Mouse (Mus musculus): ENCODE data around the gene Cdc6. TPM values are rescaled to one million over a fixed set of nuclear protein-coding genes. Genes with fewer than 3 reads are reported as not detected.

The Cdc6 gene
- polyA plus RNA-seq, 1 experiment, result 2.9 TPM

DNA sequence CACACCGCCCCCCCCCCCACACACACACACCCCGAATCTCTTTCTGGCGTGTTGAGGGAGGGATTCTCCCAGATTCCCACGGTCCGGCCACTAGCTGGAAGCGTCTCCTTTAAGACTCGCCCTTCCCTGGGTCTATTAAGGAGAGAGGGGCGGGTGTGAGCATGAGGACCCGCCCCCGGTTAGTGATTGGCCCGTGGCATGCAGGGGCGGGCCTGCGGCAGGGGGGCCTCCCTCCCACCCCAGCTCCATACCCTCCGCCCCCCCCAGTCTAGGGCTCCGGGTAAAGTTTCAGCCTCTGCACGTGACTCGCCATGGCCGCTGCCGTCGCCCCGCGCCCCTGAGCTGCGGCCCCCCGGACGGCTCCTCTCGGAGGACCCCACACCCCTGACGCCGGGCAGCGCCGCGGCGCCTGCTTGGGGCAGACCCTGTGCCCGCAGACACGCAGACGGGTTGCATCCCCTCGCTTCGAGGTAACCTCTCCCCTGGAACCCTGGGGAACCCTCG lies 29.9 kb downstream of the Cdc6 start:
- Histone ChIP-seq H3K36me3 (ENCODE audit: control insufficient read depth, insufficient read depth, low read length) (no peaks in the 10 kb centered on the region), H3K27ac (ENCODE audit: control insufficient read depth, insufficient read depth, low read depth, low read length) (peak overlapping the region; percentile 86), H3K27me3 (ENCODE audit: control insufficient read depth, insufficient read depth, low read length) (no peaks in the 10 kb centered on the region), H3K4me1 (ENCODE audit: control insufficient read depth, insufficient read depth, low read length) (peaks cover 58% of the 10 kb centered on the region), H3K4me3 (ENCODE audit: control insufficient read depth, low read depth, low read length) (peak overlapping the region; percentile 91)
- TF ChIP-seq CTCF (IDR thresholded peaks at IDR 0.05; ENCODE audit: control insufficient read depth, insufficient read depth, insufficient replicate concordance, low read depth, low read length) (no peak), POLR2A (IDR thresholded peaks at IDR 0.05; ENCODE audit: control insufficient read depth, low read depth, low read length) (0 out of 2 replicates have a peak, but pooled peaks have one; percentile 46)

DNA sequence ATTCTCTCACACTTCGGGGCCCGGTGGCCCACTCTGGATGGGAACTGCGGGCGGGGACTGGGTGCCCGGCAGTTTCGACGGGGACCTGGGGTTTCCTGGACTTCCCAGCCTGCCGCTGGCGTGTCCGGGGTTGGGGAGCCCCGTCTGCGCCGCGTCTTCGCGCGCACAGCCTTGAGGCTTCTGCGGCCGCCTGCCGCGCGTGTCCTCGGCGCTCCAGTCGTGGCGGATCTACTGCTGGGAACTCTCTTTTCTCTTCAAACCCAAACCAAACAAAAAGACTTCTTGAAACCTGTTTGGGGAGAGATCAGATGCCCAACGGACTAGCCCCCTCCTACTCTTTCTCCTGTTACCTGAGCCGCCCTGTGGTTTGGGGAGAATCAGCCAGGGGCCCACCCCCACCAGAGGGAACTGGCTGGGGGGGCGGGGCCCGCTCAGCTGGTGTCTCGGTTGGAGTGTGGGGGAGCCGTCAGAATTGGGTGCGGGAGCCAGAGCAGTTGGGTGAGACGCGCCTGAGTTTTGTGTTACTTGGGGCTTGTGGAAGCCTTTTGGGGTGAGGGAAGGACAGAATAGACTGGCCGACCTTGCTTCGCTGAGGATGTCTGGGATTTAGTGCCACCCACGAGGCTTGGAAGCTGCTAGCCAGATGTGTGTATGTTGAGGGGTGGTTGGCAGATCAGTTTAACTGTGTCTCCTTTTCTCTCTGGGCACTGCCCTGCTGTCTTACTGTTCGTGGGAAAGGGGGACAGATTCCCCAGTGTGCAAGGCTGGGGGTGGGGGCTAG lies 30.5 kb downstream of the Cdc6 start:
- Histone ChIP-seq H3K27me3 (ENCODE audit: control insufficient read depth, insufficient read depth, low read length) (no peaks in the 10 kb centered on the region), H3K36me3 (ENCODE audit: control insufficient read depth, insufficient read depth, low read length) (no peaks in the 10 kb centered on the region), H3K4me1 (ENCODE audit: control insufficient read depth, insufficient read depth, low read length) (peaks cover 64% of the 10 kb centered on the region), H3K4me3 (ENCODE audit: control insufficient read depth, low read depth, low read length) (peak overlapping the region; percentile 91), H3K27ac (ENCODE audit: control insufficient read depth, insufficient read depth, low read depth, low read length) (peak overlapping the region; percentile 86)
- TF ChIP-seq CTCF (IDR thresholded peaks at IDR 0.05; ENCODE audit: control insufficient read depth, insufficient read depth, insufficient replicate concordance, low read depth, low read length), result no peak
- no peak for TF ChIP-seq POLR2A (IDR thresholded peaks at IDR 0.05; ENCODE audit: control insufficient read depth, low read depth, low read length)

DNA sequence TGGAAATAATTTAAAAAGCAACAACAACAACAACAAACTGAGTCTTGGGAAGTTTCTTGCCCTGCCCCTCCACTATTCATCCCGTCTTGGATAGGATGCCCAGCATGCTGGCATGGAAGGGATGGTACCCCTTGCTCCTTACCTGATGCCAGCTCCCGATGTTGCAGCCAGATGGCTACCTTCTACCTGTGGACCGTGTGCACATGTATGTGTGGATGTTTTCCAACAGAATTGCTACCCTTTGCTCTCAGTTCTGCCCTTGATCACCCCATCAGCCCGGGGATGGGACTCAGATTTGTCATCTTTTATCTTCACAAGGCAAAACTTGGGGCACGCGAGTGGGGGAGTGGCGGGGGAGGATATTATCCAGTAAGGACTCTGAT lies 31.1 kb downstream of the Cdc6 start:
- Histone ChIP-seq H3K27me3 (ENCODE audit: control insufficient read depth, insufficient read depth, low read length) (no peaks in the 10 kb centered on the region), H3K27ac (ENCODE audit: control insufficient read depth, insufficient read depth, low read depth, low read length) (no peak overlapping the region), H3K4me1 (ENCODE audit: control insufficient read depth, insufficient read depth, low read length) (peaks cover 70% of the 10 kb centered on the region), H3K4me3 (ENCODE audit: control insufficient read depth, low read depth, low read length) (peak overlapping the region; percentile 91), H3K36me3 (ENCODE audit: control insufficient read depth, insufficient read depth, low read length) (no peaks in the 10 kb centered on the region)
- TF ChIP-seq POLR2A (IDR thresholded peaks at IDR 0.05; ENCODE audit: control insufficient read depth, low read depth, low read length) (no peak), CTCF (IDR thresholded peaks at IDR 0.05; ENCODE audit: control insufficient read depth, insufficient read depth, insufficient replicate concordance, low read depth, low read length) (no peak)

DNA sequence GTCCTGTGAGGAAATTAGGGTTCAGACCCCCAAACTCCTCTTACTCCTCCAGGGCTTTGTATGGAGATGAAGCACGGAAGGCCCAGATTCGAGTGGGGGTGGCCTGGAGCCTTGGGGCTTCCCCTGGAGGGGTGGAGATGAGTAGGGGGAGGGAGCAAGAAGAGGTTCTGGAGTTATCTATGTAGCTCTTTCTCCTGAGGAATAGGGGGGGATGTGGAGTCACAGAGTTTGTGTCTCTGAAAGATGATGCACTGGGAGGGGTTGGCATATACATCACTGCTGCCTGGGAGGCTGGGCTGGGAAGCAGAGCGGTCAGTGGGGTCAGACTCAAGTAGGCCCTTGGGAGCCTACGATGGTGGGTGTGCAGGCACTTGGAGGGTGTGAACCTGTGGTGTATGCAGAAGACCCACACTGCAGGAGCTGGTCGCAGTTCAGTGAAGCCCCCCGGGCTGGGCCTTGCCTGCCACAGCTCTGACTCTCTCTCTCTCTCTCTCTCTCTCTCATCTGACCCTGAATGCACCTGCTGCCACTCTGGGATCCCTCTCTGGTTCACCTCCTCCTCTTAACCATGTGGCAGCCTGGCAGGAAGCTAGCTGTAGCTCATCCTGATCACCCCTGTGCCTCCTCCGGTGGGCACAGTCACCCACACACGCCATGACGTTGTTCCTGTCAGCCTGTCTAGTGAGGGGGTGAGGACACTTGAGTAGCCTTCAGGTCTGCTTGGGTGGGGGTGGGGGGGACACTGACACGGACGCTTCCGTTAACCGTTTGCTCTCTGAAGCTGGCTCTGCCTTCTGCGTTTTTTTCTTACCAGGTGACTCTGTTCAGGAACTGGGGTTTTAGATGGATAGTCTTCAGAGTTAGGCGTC lies 31.7 kb downstream of the Cdc6 start:
- peaks cover 76% of the 10 kb centered on the region for H3K4me1 ChIP-seq (ENCODE audit: control insufficient read depth, insufficient read depth, low read length)
- no peak overlapping the region for H3K27ac ChIP-seq (ENCODE audit: control insufficient read depth, insufficient read depth, low read depth, low read length)
- H3K4me3 ChIP-seq (ENCODE audit: control insufficient read depth, low read depth, low read length), result no peak overlapping the region; the same call in 1 of the 2 replicates
- H3K27me3 ChIP-seq (ENCODE audit: control insufficient read depth, insufficient read depth, low read length), result no peaks in the 10 kb centered on the region
- TF ChIP-seq CTCF (IDR thresholded peaks at IDR 0.05; ENCODE audit: control insufficient read depth, insufficient read depth, insufficient replicate concordance, low read depth, low read length) (no peak), POLR2A (IDR thresholded peaks at IDR 0.05; ENCODE audit: control insufficient read depth, low read depth, low read length) (no peak)
- no peaks in the 10 kb centered on the region for H3K36me3 ChIP-seq (ENCODE audit: control insufficient read depth, insufficient read depth, low read length)

DNA sequence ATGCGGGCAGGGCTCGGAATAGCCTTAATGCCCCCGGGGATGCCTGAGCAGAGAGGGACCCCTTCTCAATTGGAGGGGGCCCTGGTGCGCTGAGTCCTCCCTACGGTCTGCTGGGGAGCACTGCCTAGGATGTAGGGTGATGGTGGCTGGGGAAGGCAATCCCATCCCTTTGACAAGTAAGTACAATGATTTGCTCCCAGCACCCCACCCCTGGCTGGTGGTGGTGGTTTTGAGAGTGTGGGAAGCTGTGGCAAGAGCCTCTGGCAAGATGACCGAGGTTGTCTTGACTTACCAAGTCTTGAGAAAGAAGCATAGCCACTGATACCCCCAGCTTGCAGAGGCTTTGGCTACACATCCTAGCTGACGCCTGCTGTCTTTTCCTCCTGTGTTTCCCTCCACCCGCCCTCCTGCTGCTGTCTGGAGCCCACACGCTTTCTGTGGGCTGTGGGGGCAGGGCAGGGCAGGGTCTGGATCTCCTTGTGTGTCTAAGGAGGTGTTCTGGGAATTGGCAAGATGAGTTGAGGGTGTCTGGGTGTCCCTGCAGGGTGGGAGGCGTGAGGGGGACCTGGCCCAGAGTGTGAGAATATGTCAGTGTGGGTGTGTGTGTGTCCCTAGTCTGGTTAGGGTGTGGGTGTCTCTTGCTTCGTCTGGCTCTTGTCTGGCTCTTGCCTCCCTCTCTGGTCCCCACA lies 32.5 kb downstream of the Cdc6 start:
- no peak overlapping the region for H3K4me3 ChIP-seq (ENCODE audit: control insufficient read depth, low read depth, low read length)
- no peak overlapping the region for H3K27ac ChIP-seq (ENCODE audit: control insufficient read depth, insufficient read depth, low read depth, low read length)
- no peaks in the 10 kb centered on the region for H3K36me3 ChIP-seq (ENCODE audit: control insufficient read depth, insufficient read depth, low read length)
- H3K4me1 ChIP-seq (ENCODE audit: control insufficient read depth, insufficient read depth, low read length), result peaks cover 83% of the 10 kb centered on the region
- TF ChIP-seq CTCF (IDR thresholded peaks at IDR 0.05; ENCODE audit: control insufficient read depth, insufficient read depth, insufficient replicate concordance, low read depth, low read length) (no peak), POLR2A (IDR thresholded peaks at IDR 0.05; ENCODE audit: control insufficient read depth, low read depth, low read length) (no peak)
- no peaks in the 10 kb centered on the region for H3K27me3 ChIP-seq (ENCODE audit: control insufficient read depth, insufficient read depth, low read length)

DNA sequence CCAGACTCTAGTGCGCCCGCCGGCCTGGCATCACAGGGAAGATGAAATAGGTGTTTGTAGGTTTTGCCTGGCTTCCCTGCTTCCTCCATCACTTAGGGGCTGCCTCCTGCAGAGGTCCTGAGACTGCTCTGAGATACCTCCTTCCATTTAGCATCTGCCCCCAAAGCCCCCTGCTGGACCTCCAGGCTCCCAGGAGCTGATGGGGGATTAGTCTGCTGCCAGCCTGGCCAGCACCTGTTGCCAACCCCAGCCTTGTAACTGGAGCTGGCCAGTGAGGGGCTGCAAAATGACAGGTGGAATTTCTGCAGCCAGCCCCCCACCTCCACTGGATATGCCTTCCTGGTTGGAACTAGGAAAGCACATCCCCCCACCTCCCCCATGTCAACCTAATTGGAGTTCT lies 33.2 kb downstream of the Cdc6 start:
- H3K36me3 ChIP-seq (ENCODE audit: control insufficient read depth, insufficient read depth, low read length), result no peaks in the 10 kb centered on the region
- H3K4me1 ChIP-seq (ENCODE audit: control insufficient read depth, insufficient read depth, low read length), result peaks cover 86% of the 10 kb centered on the region
- H3K27me3 ChIP-seq (ENCODE audit: control insufficient read depth, insufficient read depth, low read length), result no peaks in the 10 kb centered on the region
- TF ChIP-seq CTCF (IDR thresholded peaks at IDR 0.05; ENCODE audit: control insufficient read depth, insufficient read depth, insufficient replicate concordance, low read depth, low read length) (no peak), POLR2A (IDR thresholded peaks at IDR 0.05; ENCODE audit: control insufficient read depth, low read depth, low read length) (no peak)
- no peak overlapping the region for H3K27ac ChIP-seq (ENCODE audit: control insufficient read depth, insufficient read depth, low read depth, low read length)
- H3K4me3 ChIP-seq (ENCODE audit: control insufficient read depth, low read depth, low read length), result no peak overlapping the region

All from testis, adult 2 months (tissue).